Mouse (Mus musculus): ENCODE measurements around the gene Ankrd61. TPM values are rescaled to one million over a fixed set of nuclear protein-coding genes. Genes with fewer than 3 reads are reported as not detected.

Gene Ankrd61
- polyA plus RNA-seq, 1 experiment = 0.25 TPM

DNA sequence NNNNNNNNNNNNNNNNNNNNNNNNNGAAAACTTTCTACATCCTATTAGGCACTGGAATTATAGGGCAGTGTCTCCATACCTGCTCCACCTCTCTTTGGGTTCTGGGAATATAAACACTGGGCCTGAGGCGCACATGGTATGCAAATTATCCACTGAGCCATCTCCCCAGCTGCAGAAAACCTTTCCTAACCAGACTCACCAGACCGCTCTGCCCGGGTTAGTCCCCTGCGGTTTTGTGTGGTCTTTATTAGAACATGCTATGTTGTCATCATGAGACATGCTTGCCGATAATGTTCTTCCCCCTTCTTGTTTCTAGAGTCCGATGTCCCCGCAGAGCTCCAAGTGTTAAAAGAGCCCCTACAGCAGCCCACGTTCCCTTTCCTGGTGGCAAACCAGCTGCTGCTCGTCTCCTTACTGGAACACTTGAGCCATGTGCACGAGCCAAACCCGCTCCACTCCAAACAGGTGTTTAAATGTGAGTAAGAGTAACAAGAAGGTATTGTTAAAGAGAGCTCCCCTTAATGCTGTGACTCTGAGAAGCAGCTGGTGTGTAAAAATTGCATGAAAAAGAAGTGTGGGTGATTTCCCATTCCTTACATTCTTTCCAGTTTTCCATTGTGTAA lies 25.8 kb downstream of the Ankrd61 start:
- no peak overlapping the region for H3K4me2 ChIP-seq (ENCODE audit: low read depth)
- no peak overlapping the region for H3ac ChIP-seq (ENCODE audit: control insufficient read depth, insufficient read length)
- H3K4me3 ChIP-seq = no peak overlapping the region
- H3K79me2 ChIP-seq (ENCODE audit: control insufficient read depth, insufficient read depth) = no peaks in the 10 kb centered on the region
- TF ChIP-seq TCF12 (IDR thresholded peaks at IDR 0.05; ENCODE audit: insufficient read depth, poor library complexity, severe bottlenecking) (peak; percentile 2), POLR2AphosphoS2 (IDR thresholded peaks at IDR 0.05; ENCODE audit: insufficient read length, low read depth) (no peak), MYOG (IDR thresholded peaks at IDR 0.05; ENCODE audit: control insufficient read depth in 1 of 3, insufficient read depth in 1 of 3, insufficient read length in 2 of 3, low read depth in 2 of 3) (peak in 2 of 3 experiments; percentile 11 to 63), MYOD1 (IDR thresholded peaks at IDR 0.05; ENCODE audit: control insufficient read depth in 1 of 3, insufficient read length in 2 of 3, low read depth in 2 of 3) (peak in 1 of 3 experiments; percentile 55), REST (IDR thresholded peaks at IDR 0.05; ENCODE audit: insufficient read depth, insufficient read length) (no peak), POLR2A (IDR thresholded peaks at IDR 0.05; ENCODE audit: insufficient read length, low read depth) (no peak)
- no peaks in the 10 kb centered on the region for H3K27me3 ChIP-seq (ENCODE audit: control insufficient read depth, insufficient read depth, insufficient read length)
- H3K36me3 ChIP-seq (ENCODE audit: control insufficient read depth, insufficient read depth) = peaks cover 7% of the 10 kb centered on the region

Other genes starting within 250 kb of the Ankrd61 start
- gene Usp42, start 165.4 kb downstream of the Ankrd61 start, polyA plus RNA-seq (2012; fragmentation: generic; extraction: Trizol) = 4.1 TPM
- gene Eif2ak1, start 79.9 kb downstream of the Ankrd61 start, polyA plus RNA-seq (2012; fragmentation: generic; extraction: Trizol) = 17.0 TPM
- gene Aimp2, start 12.2 kb upstream of the Ankrd61 start, polyA plus RNA-seq (2012; fragmentation: generic; extraction: Trizol) = 109 TPM
- 2.5 TPM for gene Pms2, start 12.3 kb upstream of the Ankrd61 start, polyA plus RNA-seq (2012; fragmentation: generic; extraction: Trizol)
- gene Gm42421, start 30.5 kb upstream of the Ankrd61 start, polyA plus RNA-seq (2012; fragmentation: generic; extraction: Trizol) = 0.08 TPM
- not detected for gene Rsph10b, start 35.4 kb upstream of the Ankrd61 start, polyA plus RNA-seq (2012; fragmentation: generic; extraction: Trizol)
- gene Ccz1, start 117.2 kb upstream of the Ankrd61 start, polyA plus RNA-seq (2012; fragmentation: generic; extraction: Trizol) = 31.0 TPM
- gene Ocm, start 129.0 kb upstream of the Ankrd61 start, polyA plus RNA-seq (2012; fragmentation: generic; extraction: Trizol) = not detected
- gene Lmtk2, start 202.8 kb upstream of the Ankrd61 start, polyA plus RNA-seq (2012; fragmentation: generic; extraction: Trizol) = 4.7 TPM